Mouse (Mus musculus) heart, adult 2 months (tissue): ENCODE data around the gene Dgkg. TPM values are rescaled to one million over a fixed set of nuclear protein-coding genes. Genes with fewer than 3 reads are reported as not detected.

Source experiments
- DNase-seq, 2 experiments: peaks; one replicate each; pipeline ENCODE4 v3.0.0; 2021
- H3K27ac ChIP-seq: fragments of 200-600 bp; 2 replicates; pipeline ENCODE4 v1.8.1; 2022
- H3K27me3 ChIP-seq: fragments of 200-500 bp; 2 replicates; pipeline ENCODE4 v1.6.1; 2012; ENCODE audit warnings: mild to moderate bottlenecking, low read length, inconsistent platforms, mixed read lengths; ENCODE audit not compliant: control insufficient read depth, insufficient read depth
- H3K36me3 ChIP-seq: fragments of 200-500 bp; 2 replicates; pipeline ENCODE4 v1.6.1; 2012; ENCODE audit warnings: low read length, inconsistent platforms; ENCODE audit not compliant: control insufficient read depth, insufficient read depth
- H3K4me1 ChIP-seq: fragments of 200-500 bp; 2 replicates; pipeline ENCODE4 v1.6.1; 2011; ENCODE audit warnings: low read length; ENCODE audit not compliant: control insufficient read depth, insufficient read depth
- H3K4me3 ChIP-seq: fragments of 200-600 bp; 2 replicates; pipeline ENCODE4 v1.8.1; 2022
- H3K79me2 ChIP-seq: fragments of 200-500 bp; replicated peaks from 2 replicates; pipeline ENCODE4 v1.6.1; 2012; ENCODE audit warnings: mild to moderate bottlenecking, inconsistent platforms, low read length, moderate library complexity, mixed read lengths; ENCODE audit not compliant: control insufficient read depth, insufficient read depth
- H3K9ac ChIP-seq: fragments of 200-500 bp; 2 replicates; pipeline ENCODE4 v1.6.1; 2012; ENCODE audit warnings: low read depth, mild to moderate bottlenecking, control low read depth, inconsistent platforms, low read length, mixed read lengths
- CTCF ChIP-seq: fragments of 200-600 bp; IDR thresholded peaks from 2 replicates; pipeline ENCODE4 v1.8.1; 2022; ENCODE audit warnings: antibody characterized with exemption, mild to moderate bottlenecking, moderate library complexity
- EP300 ChIP-seq: fragments of 200-500 bp; IDR thresholded peaks from 2 replicates; pipeline ENCODE4 v1.6.1; 2011; ENCODE audit warnings: low read depth, low read length, control low read depth; ENCODE audit not compliant: insufficient read depth
- POLR2A ChIP-seq: fragments of 200-500 bp; IDR thresholded peaks from 2 replicates; pipeline ENCODE4 v1.6.1; 2011; ENCODE audit warnings: mild to moderate bottlenecking, low read depth, low read length, control low read depth; ENCODE audit not compliant: insufficient read depth
- WGBS: fragments of 180-500 bp; shearing (Covaris S2); methylation state at CpG from one replicate; pipeline ENCODE4 v1.1.7; 2018; 5-methylcytosine and 5-hydroxymethylcytosine counted together
- intact Hi-C: fragments of 180-260 bp; cut with DNase I; formaldehyde crosslinking; loops from one replicate; pipeline ENCODE4 v1.15.1; 2025
- polyA plus RNA-seq: library from polyadenylated mRNA; depleted of rRNA; stranded (reverse); fragments of >200 nt; gene quantifications from 2 replicates; pipeline ENCODE4 v1.2.3, GENCODE M21; 2012
- total RNA-seq, 2 experiments: library from RNA; stranded (reverse); gene quantifications; 2 replicates each; pipeline ENCODE4 v1.2.3; 2021

The Dgkg gene
- total and polyA plus RNA-seq, 3 experiments = 0.25 to 0.96 (median 0.39) TPM

GRCm38 (mm10) chr16:22674164-22674563 is 17.1 kb upstream of the Dgkg start:
- H3K36me3 ChIP-seq = no peaks in the 10 kb centered on the region
- no peak overlapping the region for H3K27ac ChIP-seq
- H3K9ac ChIP-seq = no peak overlapping the region
- no peaks in the 10 kb centered on the region for H3K79me2 ChIP-seq
- DNase-seq = no peak
- H3K4me1 ChIP-seq = no peaks in the 10 kb centered on the region
- intact Hi-C loops = no loop called here
- TF ChIP-seq CTCF = no peak
- no peak for TF ChIP-seq POLR2A
- no peak for TF ChIP-seq EP300
- H3K27me3 ChIP-seq = no peaks in the 10 kb centered on the region
- H3K4me3 ChIP-seq = no peak overlapping the region
- WGBS = 47% methylated on average over 4 of the region's 4 CpGs

- no peak overlapping the region for H3K4me3 ChIP-seq
- no peak overlapping the region for H3K27ac ChIP-seq
- 70% methylated on average over 4 of the region's 4 CpGs for WGBS
- no peaks in the 10 kb centered on the region for H3K36me3 ChIP-seq
- no peaks in the 10 kb centered on the region; the same call in 1 of the 2 replicates for H3K27me3 ChIP-seq
- intact Hi-C loops = no loop called here
- H3K4me1 ChIP-seq = no peaks in the 10 kb centered on the region
- no peak for DNase-seq
- no peaks in the 10 kb centered on the region for H3K79me2 ChIP-seq
- H3K9ac ChIP-seq = no peak overlapping the region
- TF ChIP-seq EP300 (no peak), POLR2A (no peak)
These were observed 7.0 kb upstream of the Dgkg start for GRCm38 (mm10) chr16:22664033-22664432.

- Histone ChIP-seq H3K79me2 (no peaks in the 10 kb centered on the region), H3K4me3 (no peak overlapping the region), H3K4me1 (no peaks in the 10 kb centered on the region), H3K27me3 (no peaks in the 10 kb centered on the region; the same call in 1 of the 2 replicates), H3K27ac (no peak overlapping the region), H3K9ac (no peak overlapping the region), H3K36me3 (no peaks in the 10 kb centered on the region)
- TF ChIP-seq CTCF (no peak), POLR2A (no peak), EP300 (no peak)
- WGBS = 33% methylated on average over 2 of the region's 2 CpGs
- no peak for DNase-seq
- intact Hi-C loops = no loop called here
These were observed 6.1 kb upstream of the Dgkg start for GRCm38 (mm10) chr16:22663136-22663535.

- peak in 1 of 2 experiments; percentile 6 for DNase-seq
- 45% methylated on average over 5 of the region's 5 CpGs for WGBS
- no peaks in the 10 kb centered on the region for H3K4me1 ChIP-seq
- TF ChIP-seq POLR2A = no peak
- no peak for TF ChIP-seq EP300
- no peak for TF ChIP-seq CTCF
- no peak overlapping the region for H3K27ac ChIP-seq
- intact Hi-C loops = no loop called here
- H3K36me3 ChIP-seq = no peaks in the 10 kb centered on the region
- H3K9ac ChIP-seq = no peak overlapping the region
- H3K79me2 ChIP-seq = no peaks in the 10 kb centered on the region
- peaks cover 6% of the 10 kb centered on the region for H3K27me3 ChIP-seq
- no peak overlapping the region for H3K4me3 ChIP-seq
These were observed 4.1 kb upstream of the Dgkg start for GRCm38 (mm10) chr16:22661076-22661475.

GRCm38 (mm10) chr16:22657874-22658789 is 1.1 kb upstream of the Dgkg start:
- TF ChIP-seq EP300 (no peak), CTCF (no peak), POLR2A (no peak)
- 51% methylated on average over 16 of the region's 16 CpGs for WGBS
- intact Hi-C loops = no loop called here
- Histone ChIP-seq H3K79me2 (no peaks in the 10 kb centered on the region), H3K27ac (no peak overlapping the region), H3K36me3 (no peaks in the 10 kb centered on the region), H3K27me3 (peaks cover 7% of the 10 kb centered on the region), H3K4me3 (no peak overlapping the region), H3K4me1 (no peaks in the 10 kb centered on the region), H3K9ac (no peak overlapping the region)
- DNase-seq = no peak

GRCm38 (mm10) chr16:22655812-22656211 is 1.2 kb downstream of the Dgkg start:
- H3K79me2 ChIP-seq = no peaks in the 10 kb centered on the region
- no peaks in the 10 kb centered on the region for H3K36me3 ChIP-seq
- peaks cover 7% of the 10 kb centered on the region for H3K27me3 ChIP-seq
- 7% methylated on average over 11 of the region's 11 CpGs for WGBS
- TF ChIP-seq EP300 (no peak), POLR2A (no peak)
- no peak overlapping the region for H3K4me3 ChIP-seq
- H3K27ac ChIP-seq = no peak overlapping the region
- DNase-seq = no peak
- H3K9ac ChIP-seq = no peak overlapping the region
- no peaks in the 10 kb centered on the region for H3K4me1 ChIP-seq
- intact Hi-C loops = no loop called here
